Mouse (Mus musculus) lung, embryonic 14.5 days (tissue): ENCODE measurements around the gene Kcng1. TPM values are rescaled to one million over a fixed set of nuclear protein-coding genes. Genes with fewer than 3 reads are reported as not detected.

ENCODE experiments used
- ATAC-seq: fragments of 200-750 bp; cut with Nextera tagmentation; 2 replicates; pipeline ENCODE4 v1.8.0; 2017; ENCODE audit warnings: mild to moderate bottlenecking, moderate TSS enrichment, moderate library complexity; ENCODE audit not compliant: insufficient read depth
- DNase-seq: peaks from one replicate; pipeline ENCODE4 v3.0.0-alpha.2; 2015
- H3K27ac ChIP-seq: fragments of 300-500 bp; sonication (generic); 2 replicates; pipeline ENCODE4 v1.5.1; 2014; ENCODE audit warnings: low read depth, mild to moderate bottlenecking, moderate library complexity
- H3K27me3 ChIP-seq: fragments of 300-500 bp; sonication (generic); 2 replicates; pipeline ENCODE4 v1.6.1; 2014; ENCODE audit warnings: low read length, control low read depth; ENCODE audit not compliant: insufficient read depth
- H3K36me3 ChIP-seq: fragments of 300-500 bp; sonication (generic); 2 replicates; pipeline ENCODE4 v1.6.1; 2014; ENCODE audit warnings: control low read depth; ENCODE audit not compliant: insufficient read depth
- H3K4me1 ChIP-seq: fragments of 300-500 bp; sonication (generic); 2 replicates; pipeline ENCODE4 v1.6.1; 2014; ENCODE audit warnings: antibody characterized with exemption, control low read depth; ENCODE audit not compliant: insufficient read depth
- H3K4me2 ChIP-seq: fragments of 300-500 bp; sonication (generic); 2 replicates; pipeline ENCODE4 v1.6.1; 2014; ENCODE audit warnings: mild to moderate bottlenecking
- H3K4me3 ChIP-seq: fragments of 300-500 bp; sonication (generic); 2 replicates; pipeline ENCODE4 v1.5.1; 2014; ENCODE audit warnings: low read depth, low read length
- H3K9ac ChIP-seq: fragments of 300-500 bp; sonication (generic); 2 replicates; pipeline ENCODE4 v1.6.1; 2014
- H3K9me3 ChIP-seq: fragments of 300-500 bp; sonication (generic); 2 replicates; pipeline ENCODE4 v1.6.1; 2016; ENCODE audit warnings: low read depth, low read length, control low read depth
- CTCF ChIP-seq: IDR thresholded peaks from 2 replicates; pipeline ENCODE4 v1.5.1; 2016; ENCODE audit warnings: antibody characterized with exemption, low read depth
- WGBS: fragments of 180-500 bp; shearing (Covaris S2); extraction: QIAGEN DNeasy Blood & Tissue Kit; methylation state at CpG from one replicate; pipeline ENCODE4 v1.1.7; 2014; 5-methylcytosine and 5-hydroxymethylcytosine counted together
- polyA plus RNA-seq: library from polyadenylated mRNA; unstranded; fragments of >200 nt; fragmentation: Nextera tagmentation; extraction: Ambion mirVana; gene quantifications from 2 replicates; pipeline ENCODE4 v1.2.1, GENCODE M21; 2014

Gene Kcng1
- polyA plus RNA-seq, 1 experiment from 2014 or later, result 0.83 TPM

DNA sequence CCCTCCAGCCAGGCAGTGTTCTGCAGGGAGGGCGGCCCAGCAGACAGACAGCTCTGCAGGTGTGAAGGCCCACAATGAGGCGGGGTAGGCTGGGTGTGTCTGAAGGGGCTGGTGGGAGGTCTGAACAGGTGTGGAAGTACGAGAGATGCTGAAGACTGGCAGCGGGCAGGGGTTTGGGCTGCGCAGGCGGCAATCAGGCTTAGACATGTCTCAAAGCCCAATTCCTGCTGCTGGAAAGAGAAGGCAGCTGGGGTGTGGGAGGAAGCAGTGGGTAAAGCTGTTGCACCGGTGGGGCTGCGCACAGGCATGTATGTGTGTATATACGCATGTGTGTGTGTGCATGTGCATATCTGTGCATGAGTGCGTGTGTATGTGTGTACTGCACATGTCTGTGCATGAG, 20.6 kb downstream of the Kcng1 start:
- H3K4me2 ChIP-seq, result no peak overlapping the region
- no peak overlapping the region for H3K9ac ChIP-seq
- peaks cover 7% of the 10 kb centered on the region for H3K27me3 ChIP-seq
- H3K27ac ChIP-seq, result no peak overlapping the region
- H3K4me3 ChIP-seq, result no peak overlapping the region
- 86% methylated on average over 10 of the region's 10 CpGs for WGBS
- no peaks in the 10 kb centered on the region for H3K9me3 ChIP-seq
- DNase-seq (no peak), ATAC-seq (no peak)
- H3K4me1 ChIP-seq, result no peaks in the 10 kb centered on the region
- TF ChIP-seq CTCF, result no peak
- H3K36me3 ChIP-seq, result no peaks in the 10 kb centered on the region

DNA sequence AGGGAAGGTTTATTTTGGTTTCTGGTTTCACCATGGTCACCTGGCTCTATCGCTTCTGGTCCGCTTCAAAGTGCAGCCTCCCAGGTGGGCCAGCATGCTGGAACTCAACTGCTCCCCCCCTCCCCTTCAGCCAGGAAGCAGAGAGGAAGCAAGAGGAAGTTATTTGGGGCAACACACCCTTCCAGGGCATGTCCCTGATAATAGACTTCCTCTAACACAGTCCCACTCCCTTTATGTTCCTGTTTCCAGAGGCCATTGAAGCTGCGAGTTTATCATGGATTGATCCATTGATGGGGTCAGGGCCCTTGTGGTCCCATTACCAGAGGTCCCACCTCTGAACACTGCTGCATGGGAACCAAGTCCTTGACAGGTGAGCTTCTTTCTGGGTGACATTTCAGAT, 21.4 kb downstream of the Kcng1 start:
- ATAC-seq, result no peak
- Histone ChIP-seq H3K4me2 (no peak overlapping the region), H3K36me3 (no peaks in the 10 kb centered on the region), H3K9ac (no peak overlapping the region), H3K27me3 (peaks cover 7% of the 10 kb centered on the region), H3K9me3 (no peaks in the 10 kb centered on the region), H3K4me3 (no peak overlapping the region), H3K27ac (no peak overlapping the region), H3K4me1 (no peaks in the 10 kb centered on the region)
- 56% methylated on average over 3 of the region's 3 CpGs for WGBS
- no peak for DNase-seq
- TF ChIP-seq CTCF, result no peak

DNA sequence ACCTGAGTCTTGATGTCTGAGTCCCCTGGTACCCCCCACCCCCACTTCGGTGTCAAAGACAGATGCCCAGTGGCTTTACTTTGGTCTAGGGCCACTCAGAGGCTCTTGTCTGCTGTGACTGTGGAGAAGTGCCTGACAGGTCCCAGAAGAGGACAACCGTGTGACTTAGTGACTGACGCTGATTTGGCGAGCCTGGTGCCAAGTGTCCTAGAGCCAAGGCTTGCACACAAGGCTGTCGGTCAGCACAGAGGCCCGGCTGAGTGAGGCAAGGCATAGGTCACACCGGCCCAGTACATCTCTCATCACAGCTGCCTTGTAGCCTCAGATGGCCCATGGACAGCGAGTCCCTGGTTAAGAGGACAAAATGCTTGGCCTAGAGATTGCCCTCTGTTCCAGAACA, 22.5 kb downstream of the Kcng1 start:
- Histone ChIP-seq H3K4me3 (no peak overlapping the region), H3K4me2 (no peak overlapping the region), H3K9ac (no peak overlapping the region), H3K9me3 (no peaks in the 10 kb centered on the region), H3K27me3 (peaks cover 7% of the 10 kb centered on the region), H3K4me1 (no peaks in the 10 kb centered on the region), H3K27ac (no peak overlapping the region), H3K36me3 (no peaks in the 10 kb centered on the region)
- 79% methylated on average over 8 of the region's 8 CpGs for WGBS
- ATAC-seq, result no peak
- no peak for TF ChIP-seq CTCF
- no peak for DNase-seq

DNA sequence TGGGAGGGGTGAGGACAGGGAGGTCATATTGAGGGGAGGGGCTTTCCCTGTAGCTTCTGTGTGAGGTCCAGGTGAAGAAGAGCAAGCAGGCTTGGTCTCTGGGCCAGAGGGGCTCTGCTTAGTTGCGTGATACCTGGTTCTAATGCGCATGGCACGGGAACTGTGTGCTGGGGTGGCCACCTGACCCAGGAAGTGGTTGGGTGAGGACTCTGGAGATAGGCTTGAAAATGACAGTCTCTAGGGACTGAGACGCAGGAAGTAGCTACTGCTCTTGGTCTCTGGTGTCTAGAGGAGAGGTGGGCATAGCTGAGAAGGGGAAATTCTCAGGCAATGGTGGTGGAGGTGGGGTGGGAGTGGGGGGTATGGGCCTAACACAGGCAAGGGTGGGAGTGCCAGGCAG, 24.3 kb downstream of the Kcng1 start:
- no peak overlapping the region for H3K4me3 ChIP-seq
- H3K4me1 ChIP-seq, result no peaks in the 10 kb centered on the region
- ATAC-seq (no peak), DNase-seq (no peak)
- no peaks in the 10 kb centered on the region for H3K36me3 ChIP-seq
- H3K9ac ChIP-seq, result no peak overlapping the region
- TF ChIP-seq CTCF, result no peak
- 87% methylated on average over 4 of the region's 4 CpGs for WGBS
- no peak overlapping the region for H3K27ac ChIP-seq
- no peaks in the 10 kb centered on the region for H3K27me3 ChIP-seq
- no peaks in the 10 kb centered on the region for H3K9me3 ChIP-seq
- no peak overlapping the region for H3K4me2 ChIP-seq

DNA sequence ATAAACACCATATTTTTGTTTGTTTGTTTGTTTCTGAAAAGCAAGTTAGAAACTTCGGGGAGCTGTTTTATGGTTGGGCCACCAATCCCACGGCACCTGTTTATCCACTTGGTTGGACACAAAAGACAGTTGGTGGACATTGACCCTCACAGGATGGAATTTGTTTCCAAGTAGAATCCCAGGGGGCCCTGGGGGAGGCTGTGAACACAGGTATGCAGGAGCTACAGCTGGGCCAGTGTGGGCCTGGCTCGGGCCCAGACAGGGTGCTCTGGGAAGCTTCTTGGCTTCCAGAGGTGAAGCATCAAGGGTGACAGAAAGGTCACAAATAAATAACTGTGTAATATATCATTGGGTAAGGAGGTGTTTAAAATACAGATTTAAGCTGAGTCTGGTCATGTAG, 25.0 kb downstream of the Kcng1 start:
- Histone ChIP-seq H3K4me2 (no peak overlapping the region), H3K27me3 (no peaks in the 10 kb centered on the region), H3K9ac (no peak overlapping the region), H3K4me1 (no peaks in the 10 kb centered on the region), H3K9me3 (no peaks in the 10 kb centered on the region), H3K36me3 (no peaks in the 10 kb centered on the region), H3K27ac (no peak overlapping the region), H3K4me3 (no peak overlapping the region)
- 65% methylated on average over 3 of the region's 3 CpGs for WGBS
- ATAC-seq, result no peak
- no peak for TF ChIP-seq CTCF
- no peak for DNase-seq

DNA sequence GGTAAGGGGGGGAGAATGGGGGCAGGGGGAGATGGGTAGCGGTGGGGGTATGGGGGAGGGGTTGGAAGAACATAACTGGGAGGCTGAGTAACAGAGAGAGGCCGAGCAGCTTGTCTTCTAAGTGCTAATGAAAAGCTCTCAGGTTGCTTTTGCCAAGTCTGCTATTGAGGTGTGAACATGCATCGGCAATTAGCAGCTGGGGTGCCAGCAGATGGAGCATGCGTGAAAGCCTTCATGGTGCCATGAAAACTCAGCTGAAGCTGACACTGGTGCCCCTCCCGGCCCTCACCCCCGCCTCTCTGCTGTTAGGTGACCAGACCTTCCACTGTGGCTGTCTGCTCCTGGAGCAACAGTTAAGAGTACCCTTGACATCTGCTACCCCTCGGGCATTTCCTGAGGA, 27.7 kb downstream of the Kcng1 start:
- DNase-seq (no peak), ATAC-seq (no peak)
- Histone ChIP-seq H3K36me3 (no peaks in the 10 kb centered on the region), H3K4me1 (no peaks in the 10 kb centered on the region), H3K4me2 (no peak overlapping the region), H3K4me3 (no peak overlapping the region), H3K9me3 (no peaks in the 10 kb centered on the region), H3K9ac (no peak overlapping the region), H3K27ac (no peak overlapping the region), H3K27me3 (no peaks in the 10 kb centered on the region)
- WGBS, result 29% methylated on average over 7 of the region's 7 CpGs
- no peak for TF ChIP-seq CTCF

DNA sequence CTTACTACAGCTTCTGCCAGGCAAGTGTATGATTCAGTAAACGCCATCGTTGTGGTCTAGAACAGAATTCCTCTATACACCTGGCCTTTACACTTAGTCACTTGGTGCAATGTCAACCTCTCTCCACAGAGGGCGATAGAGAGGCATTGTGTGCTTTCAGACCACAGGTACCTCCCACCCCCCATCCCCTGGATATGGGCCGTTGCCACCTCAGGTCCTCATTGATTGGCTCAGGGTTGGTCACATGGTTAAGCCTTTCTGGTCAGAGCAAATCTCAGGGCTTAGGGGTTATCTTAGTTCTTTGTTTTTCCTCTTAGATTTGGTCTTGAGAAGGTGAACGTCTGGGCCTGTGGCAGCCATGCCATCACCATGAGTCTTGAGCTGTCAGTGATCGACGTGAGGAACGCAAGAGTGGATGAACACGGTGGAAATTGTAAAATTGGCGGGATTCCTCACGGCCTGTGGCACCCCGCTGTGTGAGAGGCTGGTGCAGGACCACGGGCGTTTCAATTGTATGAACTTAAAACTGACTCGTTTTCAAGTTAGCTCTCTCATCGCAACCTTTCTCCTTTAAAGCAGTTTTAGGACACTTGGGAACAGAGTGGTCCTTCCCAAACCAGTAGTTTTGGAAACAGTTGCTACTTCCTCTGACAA, 28.8 kb downstream of the Kcng1 start:
- peak; percentile 74 for TF ChIP-seq CTCF
- no peak overlapping the region for H3K9ac ChIP-seq
- WGBS, result 14% methylated on average over 16 of the region's 16 CpGs
- no peaks in the 10 kb centered on the region for H3K4me1 ChIP-seq
- H3K27me3 ChIP-seq, result no peaks in the 10 kb centered on the region
- peak; percentile 75 for DNase-seq
- H3K9me3 ChIP-seq, result no peaks in the 10 kb centered on the region
- H3K4me2 ChIP-seq, result peak overlapping the region; percentile 36; the same call in 1 of the 2 replicates
- H3K36me3 ChIP-seq, result no peaks in the 10 kb centered on the region
- ATAC-seq, result no peak
- no peak overlapping the region for H3K4me3 ChIP-seq
- H3K27ac ChIP-seq, result no peak overlapping the region
